In the genomic region with DNA sequence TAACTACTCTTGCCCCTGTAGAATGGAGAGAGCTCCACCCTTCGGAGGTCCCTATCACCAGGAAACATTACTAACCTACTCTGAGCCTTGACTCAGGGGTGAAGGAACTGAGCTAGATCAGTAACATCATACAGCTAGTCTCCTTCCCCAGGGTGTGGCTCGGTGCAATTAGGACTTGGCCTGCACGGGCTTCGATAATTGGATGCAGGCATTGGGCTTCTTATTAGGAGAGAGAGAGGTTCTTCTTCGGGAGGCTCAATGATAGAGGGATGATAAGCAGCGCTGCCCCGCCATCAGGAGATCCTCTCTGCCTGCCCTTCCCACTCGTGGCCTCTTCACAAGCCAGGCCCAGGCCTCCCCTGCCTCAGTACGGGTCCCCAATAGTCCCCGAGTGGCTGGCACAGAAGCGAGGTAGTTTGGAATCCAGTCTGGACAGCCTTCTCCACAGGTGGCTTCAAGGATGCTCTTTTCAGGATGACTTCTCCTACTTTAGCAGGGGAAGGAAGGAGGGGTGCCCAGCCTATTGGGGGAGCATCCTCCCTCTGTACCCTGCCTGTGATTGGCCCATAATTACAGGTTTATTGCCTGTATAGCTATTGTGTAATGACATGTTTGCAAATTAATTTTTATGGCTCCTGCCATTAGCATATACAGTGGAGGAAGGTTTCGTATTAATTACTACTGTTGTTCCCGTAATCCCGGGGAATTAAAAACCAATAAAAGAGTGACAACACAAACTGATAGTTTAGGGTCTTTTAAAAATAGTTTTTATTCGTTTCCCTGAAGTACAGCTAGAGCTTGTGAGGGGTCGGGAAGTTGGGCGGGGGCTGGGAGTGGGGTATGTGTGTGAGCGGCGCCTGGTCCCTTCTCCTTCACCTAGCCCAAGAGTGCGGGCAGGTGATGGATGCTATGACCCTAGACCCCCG, we compare ENCODE assay signal across 8 mouse cellular contexts.
DNase-seq lines count a peak whose midpoint lies in the region; ATAC-seq and TF ChIP-seq lines count a peak whose summit lies in the region.

No protein-coding gene starts in this region.

- 16% methylated on average over 21 of the region's 21 CpGs for WGBS in forebrain, embryonic 16.5 days
- WGBS in liver, embryonic 16.5 days (ENCODE audit: insufficient replicate concordance) = 15% methylated on average over 21 of the region's 21 CpGs

- in situ Hi-C loops in CH12.LX (cut with MboI; ENCODE audit: low pct_ligation_motif_present, low pct_unique_long_range_greater_than_20kb, low sequenced_read_pairs) = no loop called here

- no peak overlapping the region for H3K4me2 ChIP-seq in CH12.LX (ENCODE audit: insufficient read depth, low read depth, poor library complexity, severe bottlenecking)
- H3K4me2 ChIP-seq in forebrain, embryonic 16.5 days (ENCODE audit: low read length) = peak overlapping the region; percentile 95
- H3K4me2 ChIP-seq in liver, embryonic 16.5 days (ENCODE audit: low read depth, low read length) = peak overlapping the region; percentile 96

- DNase-seq in CH12.LX (ENCODE audit: extremely low read depth) (no peak), ES-CJ7 (ENCODE audit: low read depth, low spot score) (peak; percentile 44)
- DNase-seq in embryo, embryonic 10 days (ENCODE audit: low spot score) = no peak
- no peak for DNase-seq in layer of hippocampus, postnatal 25 days (ENCODE audit: extremely low spot score in 1 of 2, low spot score in 1 of 2)
- no peak for DNase-seq in embryo, embryonic 9.5 days (ENCODE audit: extremely low spot score)
- DNase-seq in Muller cell, postnatal 12 days (ENCODE audit: inconsistent ontology term) = no peak

- H3K36me3 ChIP-seq in CH12.LX (replicated peaks in 1 of 2; ENCODE audit: control insufficient read depth in 1 of 2, insufficient read depth in 1 of 2, low read length in 1 of 2) = no peaks in the 10 kb centered on the region
- no peaks in the 10 kb centered on the region for H3K36me3 ChIP-seq in forebrain, embryonic 16.5 days (ENCODE audit: control insufficient read depth, insufficient read depth)
- H3K36me3 ChIP-seq in liver, embryonic 16.5 days (ENCODE audit: control insufficient read depth, insufficient read depth) = no peaks in the 10 kb centered on the region

- H3K9me3 ChIP-seq in CH12.LX (replicated peaks; ENCODE audit: low read length) = peaks cover 6% of the 10 kb centered on the region
- no peaks in the 10 kb centered on the region for H3K9me3 ChIP-seq in forebrain, embryonic 16.5 days (ENCODE audit: control insufficient read depth, low read length)
- H3K9me3 ChIP-seq in liver, embryonic 16.5 days (replicated peaks; ENCODE audit: control insufficient read depth, low read length) = no peaks in the 10 kb centered on the region

- TF ChIP-seq EP300 in CH12.LX (IDR thresholded peaks at IDR 0.05; ENCODE audit: low read length) = no peak

- no peak overlapping the region for H3K9ac ChIP-seq in CH12.LX (ENCODE audit: insufficient read depth, low read depth)
- peak overlapping the region; percentile 98 for H3K9ac ChIP-seq in forebrain, embryonic 16.5 days (replicated peaks; ENCODE audit: low read depth, low read length)
- H3K9ac ChIP-seq in liver, embryonic 16.5 days (ENCODE audit: low read depth, low read length) = peak overlapping the region; percentile 91

- TF ChIP-seq POLR2A in CH12.LX (IDR thresholded peaks at IDR 0.05; ENCODE audit: low read depth, low read length) = no peak

- H3K4me3 ChIP-seq in CH12.LX (replicated peaks in 1 of 3; ENCODE audit: low read depth in 2 of 3, low read length in 2 of 3, poor library complexity in 1 of 3) = peak overlapping the region in 1 of 3 experiments; percentile 4
- H3K4me3 ChIP-seq in forebrain, embryonic 16.5 days (replicated peaks; ENCODE audit: low read length) = peak overlapping the region; percentile 86
- H3K4me3 ChIP-seq in liver, embryonic 16.5 days (ENCODE audit: low read depth, low read length) = peak overlapping the region; percentile 94

- peak overlapping the region; percentile 87; the same call in 1 of the 2 replicates for H3K27ac ChIP-seq in CH12.LX (ENCODE audit: insufficient read depth, low read depth)
- peak overlapping the region; percentile 100 for H3K27ac ChIP-seq in forebrain, embryonic 16.5 days (ENCODE audit: low read length)
- H3K27ac ChIP-seq in liver, embryonic 16.5 days (ENCODE audit: low read length) = peak overlapping the region; percentile 98

- no peaks in the 10 kb centered on the region for H3K27me3 ChIP-seq in CH12.LX (replicated peaks)
- no peaks in the 10 kb centered on the region for H3K27me3 ChIP-seq in forebrain, embryonic 16.5 days (replicated peaks; ENCODE audit: control insufficient read depth, insufficient read depth, low read length)
- H3K27me3 ChIP-seq in liver, embryonic 16.5 days (ENCODE audit: control insufficient read depth, insufficient read depth, low read depth, low read length) = no peaks in the 10 kb centered on the region

- TF ChIP-seq RAD21 in CH12.LX (IDR thresholded peaks at IDR 0.05; ENCODE audit: low read depth, low read length) = no peak

- peaks cover 22% of the 10 kb centered on the region for H3K79me2 ChIP-seq in CH12.LX (replicated peaks; ENCODE audit: control insufficient read depth, extremely low read depth, insufficient read depth, poor library complexity, severe bottlenecking)

- dilution Hi-C loops in CH12.LX (cut with MboI; ENCODE audit: extremely low pct_ligation_motif_present, extremely low pct_unique_long_range_greater_than_20kb, low sequenced_read_pairs) = no loop called here

- ATAC-seq in forebrain, embryonic 16.5 days = no peak
- peak; percentile 68 for ATAC-seq in liver, embryonic 16.5 days (ENCODE audit: low read depth)

- no peak for TF ChIP-seq CTCF in CH12.LX (conservative IDR thresholded peaks at IDR 0.05 in 1 of 2, IDR thresholded peaks at IDR 0.05 in 1 of 2; ENCODE audit: low read depth in 2 of 2, low read length in 2 of 2)

- H3K4me1 ChIP-seq in CH12.LX (ENCODE audit: control insufficient read depth in 1 of 2, insufficient read depth in 2 of 2) = peaks cover 38 to 58% of the 10 kb centered on the region in 2 experiments
- peaks cover 47% of the 10 kb centered on the region for H3K4me1 ChIP-seq in forebrain, embryonic 16.5 days (replicated peaks; ENCODE audit: control insufficient read depth, insufficient read depth, low read length)
- peaks cover 63% of the 10 kb centered on the region for H3K4me1 ChIP-seq in liver, embryonic 16.5 days (ENCODE audit: control insufficient read depth, low read depth, low read length)

TF ChIP-seq in CH12.LX, 34 proteins besides CTCF, POLR2A, EP300 and RAD21:
- no peak for TF ChIP-seq MAFK (IDR thresholded peaks at IDR 0.05; ENCODE audit: insufficient replicate concordance, low read length)
- 0 out of 2 replicates have a peak, but pooled peaks have one; percentile 29 for TF ChIP-seq MAZ (IDR thresholded peaks at IDR 0.05; ENCODE audit: low read depth, low read length)
